Mouse (Mus musculus): ENCODE measurements around the gene Cdk5r1. TPM values are rescaled to one million over a fixed set of nuclear protein-coding genes. Genes with fewer than 3 reads are reported as not detected.

Gene Cdk5r1
- polyA plus RNA-seq, 1 experiment from 2014 or later: 0.33 TPM

DNA sequence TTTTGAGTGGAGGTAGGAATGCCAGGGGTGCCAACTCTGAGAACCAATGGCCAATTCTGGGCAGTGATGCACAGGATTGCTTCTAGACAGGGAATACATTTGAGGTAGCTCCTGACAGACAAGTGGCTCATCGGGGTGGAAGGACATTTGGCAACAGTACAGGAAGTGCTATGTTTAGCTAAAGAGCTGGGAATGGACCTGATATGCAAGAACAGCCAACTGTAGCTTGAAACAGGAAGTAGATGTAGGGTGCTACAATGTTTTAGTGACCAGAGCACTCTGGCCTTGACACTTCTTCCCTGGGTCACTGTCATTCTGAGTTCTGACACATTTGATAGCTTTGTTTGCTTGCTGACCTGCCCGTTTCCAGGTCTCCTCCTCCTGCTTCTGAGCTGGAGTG, 46.0 kb downstream of the Cdk5r1 start:
- WGBS (ENCODE audit: insufficient replicate concordance): 13% methylated on average over 2 of the region's 2 CpGs
- 0 out of 2 replicates have a peak, but pooled peaks have one; percentile 28 for ATAC-seq (ENCODE audit: insufficient read depth)
- no peaks in the 10 kb centered on the region for H3K9me3 ChIP-seq (replicated peaks)
- H3K9ac ChIP-seq: no peak overlapping the region
- H3K27me3 ChIP-seq: no peaks in the 10 kb centered on the region
- peaks cover 9% of the 10 kb centered on the region for H3K4me1 ChIP-seq (replicated peaks)
- H3K27ac ChIP-seq (replicated peaks): peak overlapping the region; percentile 25; the same call in 1 of the 2 replicates
- no peak overlapping the region for H3K4me3 ChIP-seq (replicated peaks)
- H3K4me2 ChIP-seq: no peak overlapping the region
- H3K36me3 ChIP-seq (replicated peaks): no peaks in the 10 kb centered on the region

DNA sequence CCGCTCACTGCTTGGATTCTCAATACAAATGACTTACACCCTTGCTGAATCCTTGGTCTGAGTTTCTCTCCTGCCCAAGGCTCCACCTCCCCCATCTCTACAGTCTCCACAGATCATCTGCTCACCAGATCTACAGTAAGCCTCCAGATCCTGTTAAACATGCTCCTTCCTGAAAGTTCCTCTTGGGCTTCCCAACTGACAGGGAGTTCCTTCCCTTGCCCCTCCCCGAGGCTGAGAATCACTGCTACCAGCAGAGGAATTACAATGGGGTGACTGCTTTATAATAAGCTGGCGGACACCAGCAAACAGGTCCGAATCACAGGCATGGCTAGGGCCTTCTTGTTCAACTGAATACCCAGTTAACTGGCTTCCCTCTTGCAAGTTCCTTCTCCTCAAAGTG, 46.6 kb downstream of the Cdk5r1 start:
- ATAC-seq (ENCODE audit: insufficient read depth): no peak
- peaks cover 9% of the 10 kb centered on the region for H3K4me1 ChIP-seq (replicated peaks)
- H3K9ac ChIP-seq: no peak overlapping the region
- H3K9me3 ChIP-seq (replicated peaks): no peaks in the 10 kb centered on the region
- H3K4me2 ChIP-seq: no peak overlapping the region
- peak overlapping the region; percentile 25; the same call in 1 of the 2 replicates for H3K27ac ChIP-seq (replicated peaks)
- H3K36me3 ChIP-seq (replicated peaks): no peaks in the 10 kb centered on the region
- no peak overlapping the region for H3K4me3 ChIP-seq (replicated peaks)
- no peaks in the 10 kb centered on the region for H3K27me3 ChIP-seq
- WGBS (ENCODE audit: insufficient replicate concordance): 45% methylated on average over 4 of the region's 4 CpGs

DNA sequence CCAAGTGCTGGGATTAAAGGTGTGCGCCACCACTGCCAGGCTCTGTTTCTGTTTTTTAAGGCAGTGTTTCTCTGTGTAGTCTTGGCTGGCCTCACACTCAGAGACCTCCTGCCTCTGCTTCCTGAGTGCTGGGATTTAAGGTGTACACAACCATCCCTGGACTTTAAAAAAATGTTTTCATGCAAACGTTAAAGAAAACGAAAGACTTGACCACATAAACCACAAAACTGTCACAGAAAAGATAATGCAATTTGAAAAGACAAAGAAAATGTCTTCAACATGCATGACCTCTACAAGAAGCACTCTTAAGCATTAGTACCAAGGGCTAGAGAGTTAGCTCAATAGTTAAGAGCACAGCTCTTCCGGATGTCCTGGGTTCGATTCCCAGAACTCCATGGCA, 47.4 kb downstream of the Cdk5r1 start:
- Histone ChIP-seq H3K4me2 (no peak overlapping the region), H3K27me3 (no peaks in the 10 kb centered on the region), H3K4me3 (replicated peaks) (no peak overlapping the region), H3K9ac (no peak overlapping the region), H3K9me3 (replicated peaks) (no peaks in the 10 kb centered on the region), H3K4me1 (replicated peaks) (peaks cover 9% of the 10 kb centered on the region), H3K27ac (replicated peaks) (no peak overlapping the region), H3K36me3 (replicated peaks) (no peaks in the 10 kb centered on the region)
- 44% methylated on average over 5 of the region's 5 CpGs for WGBS (ENCODE audit: insufficient replicate concordance)
- ATAC-seq (ENCODE audit: insufficient read depth): no peak

DNA sequence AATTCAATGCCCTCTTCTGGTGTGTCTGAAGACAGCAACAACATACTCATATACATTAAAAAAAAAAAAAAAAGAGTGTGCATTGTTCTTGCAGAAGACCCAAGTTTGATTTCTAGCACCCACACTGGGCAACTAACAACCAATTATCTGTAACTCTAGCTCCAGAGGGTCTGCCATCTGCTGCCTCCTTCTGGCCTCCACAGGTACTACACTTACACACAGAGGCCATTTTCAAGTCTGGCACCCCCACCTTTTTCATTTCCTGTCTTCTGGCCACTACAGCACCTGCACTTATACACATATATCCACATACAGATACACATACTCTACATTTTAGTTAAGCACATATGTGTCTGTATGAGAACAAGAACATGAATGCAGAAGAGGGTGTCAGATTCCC, 50.9 kb downstream of the Cdk5r1 start:
- Histone ChIP-seq H3K27me3 (no peaks in the 10 kb centered on the region), H3K4me2 (no peak overlapping the region), H3K9me3 (replicated peaks) (no peaks in the 10 kb centered on the region), H3K4me3 (replicated peaks) (no peak overlapping the region), H3K27ac (replicated peaks) (no peak overlapping the region), H3K9ac (no peak overlapping the region), H3K4me1 (replicated peaks) (peaks cover 8% of the 10 kb centered on the region), H3K36me3 (replicated peaks) (no peaks in the 10 kb centered on the region)
- ATAC-seq (ENCODE audit: insufficient read depth): no peak

DNA sequence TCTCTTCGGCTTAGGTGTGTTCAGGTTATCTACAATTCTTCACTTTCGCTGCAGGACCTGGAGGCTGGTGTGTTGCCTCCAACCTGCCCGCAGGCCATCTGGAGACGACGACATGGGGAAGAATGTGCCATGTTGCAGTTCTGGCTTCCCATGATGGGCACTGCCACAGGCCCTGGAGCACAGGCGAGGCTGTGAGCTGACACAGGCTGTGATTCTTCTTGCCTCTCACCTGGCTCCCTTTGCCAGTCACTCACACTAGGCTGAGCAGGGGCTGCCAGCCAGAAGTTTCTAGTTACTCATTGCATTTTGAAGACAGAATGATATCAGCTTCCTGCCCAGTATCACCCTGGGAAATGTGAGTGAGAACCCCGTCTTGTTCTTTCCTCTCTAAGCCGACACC, 52.3 kb downstream of the Cdk5r1 start:
- WGBS (ENCODE audit: insufficient replicate concordance): 64% methylated on average over 8 of the region's 8 CpGs
- ATAC-seq (ENCODE audit: insufficient read depth): no peak
- H3K9ac ChIP-seq: no peak overlapping the region
- no peaks in the 10 kb centered on the region for H3K27me3 ChIP-seq
- no peaks in the 10 kb centered on the region for H3K9me3 ChIP-seq (replicated peaks)
- H3K4me1 ChIP-seq (replicated peaks): no peaks in the 10 kb centered on the region; the same call in 1 of the 2 replicates
- H3K4me3 ChIP-seq (replicated peaks): no peak overlapping the region
- no peaks in the 10 kb centered on the region for H3K36me3 ChIP-seq (replicated peaks)
- H3K4me2 ChIP-seq: no peak overlapping the region
- H3K27ac ChIP-seq (replicated peaks): no peak overlapping the region

Other genes with a start within 250 kb of the Cdk5r1 start
- gene Rhbdl3, start 176.1 kb upstream of the Cdk5r1 start, polyA plus RNA-seq (2015; fragmentation: Nextera tagmentation; extraction: Ambion mirVana): 0.16 and 0.22 TPM in 2 replicates
- 4.8 and 5.4 TPM in 2 replicates for gene 5730455P16Rik, start 99.0 kb upstream of the Cdk5r1 start, polyA plus RNA-seq (2015; fragmentation: Nextera tagmentation; extraction: Ambion mirVana)
- 86.7 and 88.1 TPM in 2 replicates for gene Zfp207, start 93.7 kb upstream of the Cdk5r1 start, polyA plus RNA-seq (2015; fragmentation: Nextera tagmentation; extraction: Ambion mirVana)
- 156 and 160 TPM in 2 replicates for gene Psmd11, start 48.4 kb upstream of the Cdk5r1 start, polyA plus RNA-seq (2015; fragmentation: Nextera tagmentation; extraction: Ambion mirVana)

All from liver, embryonic 15.5 days (tissue).